Mouse (Mus musculus) midbrain, embryonic 16.5 days (tissue): ENCODE measurements around the gene Adgre5. TPM values are rescaled to one million over a fixed set of nuclear protein-coding genes. Genes with fewer than 3 reads are reported as not detected.
A peak's percentile ranks its signal among the peaks of the same experiment; 100 is the strongest.

Source experiments
- ATAC-seq: fragments of 200-750 bp; cut with Nextera tagmentation; 2 replicates; pipeline ENCODE4 v1.8.0; 2017; ENCODE audit warnings: moderate TSS enrichment
- H3K27ac ChIP-seq: fragments of 300-500 bp; sonication (generic); 2 replicates; pipeline ENCODE4 v1.5.1; 2014; ENCODE audit warnings: mild to moderate bottlenecking, low read length, mixed read lengths
- H3K27me3 ChIP-seq: fragments of 300-500 bp; sonication (generic); 2 replicates; pipeline ENCODE4 v1.6.1; 2014; ENCODE audit warnings: low read depth, low read length, mixed read lengths; ENCODE audit not compliant: control insufficient read depth, insufficient read depth
- H3K36me3 ChIP-seq: fragments of 300-500 bp; sonication (generic); 2 replicates; pipeline ENCODE4 v1.6.1; 2014; ENCODE audit warnings: mild to moderate bottlenecking, low read length, moderate library complexity, mixed read lengths; ENCODE audit not compliant: control insufficient read depth, insufficient read depth
- H3K4me1 ChIP-seq: fragments of 300-500 bp; sonication (generic); 2 replicates; pipeline ENCODE4 v1.6.1; 2014; ENCODE audit warnings: mild to moderate bottlenecking, low read length, mixed read lengths; ENCODE audit not compliant: control insufficient read depth, insufficient read depth
- H3K4me2 ChIP-seq: fragments of 300-500 bp; sonication (generic); 2 replicates; pipeline ENCODE4 v1.6.1; 2014; ENCODE audit warnings: mild to moderate bottlenecking, low read length, mixed read lengths
- H3K4me3 ChIP-seq: fragments of 300-500 bp; sonication (generic); 2 replicates; pipeline ENCODE4 v1.5.1; 2014; ENCODE audit warnings: low read depth, mild to moderate bottlenecking, low read length, moderate library complexity, mixed read lengths
- H3K9ac ChIP-seq: fragments of 300-500 bp; sonication (generic); 2 replicates; pipeline ENCODE4 v1.6.1; 2014; ENCODE audit warnings: low read depth, low read length, mixed read lengths
- H3K9me3 ChIP-seq: fragments of 300-500 bp; sonication (generic); replicated peaks from 2 replicates; pipeline ENCODE4 v1.6.1; 2014; ENCODE audit warnings: mild to moderate bottlenecking, low read length, mixed read lengths; ENCODE audit not compliant: control insufficient read depth, poor library complexity, severe bottlenecking
- WGBS: fragments of 180-500 bp; shearing (Covaris S2); extraction: QIAGEN DNeasy Blood & Tissue Kit; methylation state at CpG from one replicate; pipeline ENCODE4 v1.1.7; 2014; 5-methylcytosine and 5-hydroxymethylcytosine counted together
- polyA plus RNA-seq: library from polyadenylated mRNA; unstranded; fragments of >200 nt; fragmentation: Nextera tagmentation; extraction: Ambion mirVana; gene quantifications from 2 replicates; pipeline ENCODE4 v1.2.1, GENCODE M21; 2015

Adgre5 gene
- polyA plus RNA-seq, 1 experiment from 2014 or later: 11.2 TPM

DNA sequence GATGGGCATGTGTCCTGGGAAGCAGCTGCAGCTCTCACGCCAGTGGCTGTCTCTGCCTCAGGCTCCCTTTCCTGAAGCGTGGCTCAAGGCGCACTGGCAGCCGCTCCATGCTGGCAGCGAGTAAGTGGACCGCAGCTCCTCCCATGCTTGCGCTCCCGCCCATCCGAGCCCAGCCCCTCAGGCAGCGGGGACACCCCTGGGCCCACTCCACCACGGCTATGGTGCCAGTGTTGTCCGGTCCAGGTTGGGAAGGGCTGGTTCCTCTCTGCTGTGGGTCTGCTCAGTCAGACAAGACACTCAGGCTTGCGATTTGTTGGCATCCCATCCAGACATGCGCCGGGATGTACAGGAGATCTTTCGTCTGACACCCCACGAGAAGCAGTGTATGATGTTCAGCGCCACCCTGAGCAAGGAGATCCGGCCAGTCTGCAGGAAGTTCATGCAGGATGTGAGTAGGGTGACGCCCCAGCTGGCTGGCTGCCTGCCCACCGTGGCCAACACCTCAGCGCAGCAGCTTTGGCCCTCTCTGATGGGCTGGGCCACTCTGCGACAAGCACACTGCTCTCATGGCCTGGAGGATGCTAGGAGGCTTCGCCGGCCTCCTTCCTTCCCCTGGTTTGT is 19.6 kb downstream of the Adgre5 start:
- 92% methylated on average over 25 of the region's 25 CpGs for WGBS
- Histone ChIP-seq H3K4me3 (no peak overlapping the region), H3K4me2 (no peak overlapping the region), H3K4me1 (peaks cover 10% of the 10 kb centered on the region), H3K36me3 (peaks cover 38% of the 10 kb centered on the region), H3K27me3 (no peaks in the 10 kb centered on the region), H3K9me3 (no peaks in the 10 kb centered on the region), H3K27ac (no peak overlapping the region), H3K9ac (no peak overlapping the region)
- no peak for ATAC-seq

DNA sequence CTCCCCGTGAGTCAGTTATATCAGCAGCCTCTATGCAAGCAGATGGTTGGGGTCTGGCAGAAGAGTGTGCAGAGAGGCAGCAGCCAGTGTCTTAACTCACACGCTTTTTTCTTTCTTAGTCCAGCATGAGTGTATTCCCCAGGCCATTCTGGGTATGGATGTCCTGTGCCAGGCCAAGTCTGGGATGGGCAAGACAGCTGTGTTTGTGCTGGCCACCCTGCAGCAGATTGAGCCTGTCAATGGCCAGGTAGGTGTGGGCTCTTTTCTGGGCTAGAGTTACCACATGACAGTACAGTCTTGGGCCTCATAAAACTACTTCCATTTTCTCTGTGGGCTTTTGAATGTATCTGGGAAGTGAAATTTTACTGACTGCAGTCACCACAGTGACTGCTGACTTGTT is 21.4 kb downstream of the Adgre5 start:
- no peaks in the 10 kb centered on the region for H3K9me3 ChIP-seq
- 81% methylated on average over 2 of the region's 2 CpGs for WGBS
- H3K9ac ChIP-seq: no peak overlapping the region
- no peak for ATAC-seq
- no peak overlapping the region for H3K4me2 ChIP-seq
- no peak overlapping the region for H3K4me3 ChIP-seq
- peaks cover 17% of the 10 kb centered on the region for H3K4me1 ChIP-seq
- H3K27me3 ChIP-seq: no peaks in the 10 kb centered on the region
- no peak overlapping the region for H3K27ac ChIP-seq
- H3K36me3 ChIP-seq: peaks cover 32% of the 10 kb centered on the region

DNA sequence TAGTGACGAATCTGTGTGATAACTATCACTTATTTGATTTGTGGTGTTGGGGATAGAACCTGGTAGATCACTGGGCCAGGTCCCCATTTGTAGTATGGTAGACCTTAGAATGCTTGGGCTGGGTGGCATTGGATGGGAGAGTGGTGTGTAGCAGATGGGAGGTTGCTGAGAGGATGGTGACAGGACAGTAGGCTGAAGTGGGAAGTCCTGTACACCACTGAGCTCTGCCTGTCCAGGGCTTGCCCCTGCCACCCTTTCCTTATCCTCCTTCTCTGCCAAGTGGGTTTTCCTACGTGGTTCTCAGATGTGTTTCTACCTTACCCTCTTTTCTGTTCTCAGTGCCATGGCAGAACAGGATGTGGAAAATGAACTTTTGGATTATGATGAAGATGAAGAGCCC is 22.1 kb downstream of the Adgre5 start:
- no peak overlapping the region for H3K9ac ChIP-seq
- no peak for ATAC-seq
- no peak overlapping the region for H3K27ac ChIP-seq
- peaks cover 32% of the 10 kb centered on the region for H3K36me3 ChIP-seq
- H3K27me3 ChIP-seq: no peaks in the 10 kb centered on the region
- 94% methylated on average over 2 of the region's 2 CpGs for WGBS
- peaks cover 17% of the 10 kb centered on the region for H3K4me1 ChIP-seq
- H3K9me3 ChIP-seq: no peaks in the 10 kb centered on the region
- no peak overlapping the region for H3K4me2 ChIP-seq
- no peak overlapping the region for H3K4me3 ChIP-seq

GRCm38 (mm10) chr8:83716563-83716962 is 24.6 kb downstream of the Adgre5 start:
- no peaks in the 10 kb centered on the region for H3K27me3 ChIP-seq
- no peak for ATAC-seq
- H3K27ac ChIP-seq: no peak overlapping the region
- WGBS: 67% methylated on average over 2 of the region's 2 CpGs
- no peaks in the 10 kb centered on the region for H3K9me3 ChIP-seq
- H3K4me3 ChIP-seq: peak overlapping the region; percentile 92
- H3K36me3 ChIP-seq: peaks cover 13% of the 10 kb centered on the region
- no peak overlapping the region for H3K9ac ChIP-seq
- peaks cover 17% of the 10 kb centered on the region for H3K4me1 ChIP-seq
- peak overlapping the region; percentile 68 for H3K4me2 ChIP-seq

- H3K4me1 ChIP-seq: peaks cover 17% of the 10 kb centered on the region
- peak overlapping the region; percentile 92 for H3K4me3 ChIP-seq
- WGBS: 1% methylated on average over 17 of the region's 17 CpGs
- no peaks in the 10 kb centered on the region for H3K9me3 ChIP-seq
- no peaks in the 10 kb centered on the region for H3K27me3 ChIP-seq
- ATAC-seq: no peak
- peak overlapping the region; percentile 68 for H3K4me2 ChIP-seq
- H3K27ac ChIP-seq: peak overlapping the region; percentile 95
- peaks cover 5% of the 10 kb centered on the region for H3K36me3 ChIP-seq
- H3K9ac ChIP-seq: peak overlapping the region; percentile 67
Observed at GRCm38 (mm10) chr8:83715771-83716170, 25.4 kb downstream of the Adgre5 start.

- no peaks in the 10 kb centered on the region for H3K9me3 ChIP-seq
- peak; percentile 100 for ATAC-seq
- peak within 1 kb of the TSS; percentile 92 for H3K4me3 ChIP-seq
- H3K4me1 ChIP-seq: peaks cover 17% of the 10 kb centered on the region
- H3K36me3 ChIP-seq: no peaks in the 10 kb centered on the region
- H3K4me2 ChIP-seq: peak within 1 kb of the TSS; percentile 68
- peak within 1 kb of the TSS; percentile 95 for H3K27ac ChIP-seq
- under 1% methylated on average over 57 of the region's 63 CpGs for WGBS
- H3K9ac ChIP-seq: peak within 1 kb of the TSS; percentile 67
- H3K27me3 ChIP-seq: no peaks in the 10 kb centered on the region
Observed at GRCm38 (mm10) chr8:83715031-83715690, 26.0 kb downstream of the Adgre5 start, which contains the start of gene Ddx39. Gene Ddx39, plus strand, starts transcription at chr8:83715177.

DNA sequence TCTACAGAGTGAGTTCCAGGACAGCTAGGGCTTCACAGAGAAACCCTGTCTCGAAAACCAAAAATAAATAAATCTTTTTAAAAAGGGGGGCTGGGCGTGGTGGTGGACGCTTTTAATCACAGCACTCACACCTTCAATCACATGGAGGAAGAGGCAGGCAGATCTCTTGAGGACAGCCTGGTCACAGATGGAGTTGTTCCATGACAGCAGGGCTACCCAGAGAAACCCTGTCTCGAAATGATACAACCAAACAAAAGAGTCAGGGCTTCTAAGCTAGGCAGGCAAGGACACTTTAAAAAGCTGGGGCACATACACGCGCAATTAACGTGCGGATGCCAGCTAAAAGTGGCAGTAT is 26.5 kb downstream of the Adgre5 start:
- Histone ChIP-seq H3K9me3 (no peaks in the 10 kb centered on the region), H3K27me3 (no peaks in the 10 kb centered on the region), H3K4me3 (peak overlapping the region; percentile 92), H3K4me2 (peak overlapping the region; percentile 54), H3K36me3 (no peaks in the 10 kb centered on the region), H3K9ac (no peak overlapping the region), H3K27ac (peak overlapping the region; percentile 53), H3K4me1 (peaks cover 17% of the 10 kb centered on the region)
- no peak for ATAC-seq
- 24% methylated on average over 8 of the region's 8 CpGs for WGBS

- 75% methylated on average over 8 of the region's 8 CpGs for WGBS
- H3K4me3 ChIP-seq: no peak overlapping the region
- H3K27me3 ChIP-seq: no peaks in the 10 kb centered on the region
- no peak overlapping the region for H3K9ac ChIP-seq
- no peaks in the 10 kb centered on the region for H3K4me1 ChIP-seq
- H3K4me2 ChIP-seq: no peak overlapping the region
- no peaks in the 10 kb centered on the region for H3K9me3 ChIP-seq
- no peak for ATAC-seq
- H3K27ac ChIP-seq: no peak overlapping the region
- no peaks in the 10 kb centered on the region for H3K36me3 ChIP-seq
Observed at GRCm38 (mm10) chr8:83707554-83707953, 33.6 kb downstream of the Adgre5 start.

DNA sequence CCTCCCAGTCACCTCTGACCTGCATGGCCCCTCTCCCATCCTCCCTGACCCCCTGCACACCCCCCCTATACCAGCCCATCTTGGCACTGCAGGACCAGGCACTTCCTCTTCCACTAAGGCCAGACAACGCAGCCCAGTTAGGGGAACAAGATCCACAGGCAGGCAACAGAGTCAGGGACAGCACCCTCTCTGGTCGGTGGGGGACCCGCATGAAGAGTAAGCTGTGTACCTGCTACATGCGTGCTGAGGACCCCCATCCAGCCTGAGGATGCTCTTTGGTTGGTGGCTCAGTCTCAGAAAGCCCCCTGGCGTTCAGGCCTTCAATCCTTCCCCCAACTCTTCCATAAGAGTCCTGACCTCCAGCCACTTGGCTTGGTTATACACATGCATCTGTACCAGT is 34.7 kb downstream of the Adgre5 start:
- Histone ChIP-seq H3K9ac (no peak overlapping the region), H3K4me1 (no peaks in the 10 kb centered on the region), H3K27me3 (no peaks in the 10 kb centered on the region), H3K9me3 (no peaks in the 10 kb centered on the region), H3K4me3 (no peak overlapping the region), H3K27ac (no peak overlapping the region), H3K36me3 (no peaks in the 10 kb centered on the region), H3K4me2 (no peak overlapping the region)
- WGBS: 75% methylated on average over 5 of the region's 5 CpGs
- no peak for ATAC-seq
